Mouse (Mus musculus): ENCODE data around the gene Grid1. TPM values are rescaled to one million over a fixed set of nuclear protein-coding genes. Genes with fewer than 3 reads are reported as not detected.

Grid1 gene
- total RNA-seq, 2 experiments from 2014 or later, result not detected

DNA sequence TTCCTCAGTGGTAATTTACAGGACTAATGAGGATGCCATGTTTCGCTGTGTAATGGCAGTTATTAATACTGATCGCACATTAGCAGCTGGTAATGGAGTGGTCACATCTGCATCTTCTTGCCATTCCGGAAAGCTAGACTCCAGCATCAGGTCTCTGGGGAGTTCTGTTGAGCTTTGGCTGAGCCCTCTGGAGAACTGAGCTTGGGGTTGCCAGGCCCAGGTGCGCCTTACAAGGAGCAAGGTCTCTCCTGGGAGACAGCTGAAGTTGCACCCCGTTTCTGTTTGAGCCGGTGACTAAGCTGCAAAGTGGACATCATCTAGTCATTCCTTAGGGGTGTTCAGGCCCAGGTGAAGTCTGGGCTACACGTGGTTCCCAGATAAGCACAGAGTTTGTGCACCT is 186.8 kb downstream of the Grid1 start:
- no peak for DNase-seq (ENCODE audit: low spot score)

DNA sequence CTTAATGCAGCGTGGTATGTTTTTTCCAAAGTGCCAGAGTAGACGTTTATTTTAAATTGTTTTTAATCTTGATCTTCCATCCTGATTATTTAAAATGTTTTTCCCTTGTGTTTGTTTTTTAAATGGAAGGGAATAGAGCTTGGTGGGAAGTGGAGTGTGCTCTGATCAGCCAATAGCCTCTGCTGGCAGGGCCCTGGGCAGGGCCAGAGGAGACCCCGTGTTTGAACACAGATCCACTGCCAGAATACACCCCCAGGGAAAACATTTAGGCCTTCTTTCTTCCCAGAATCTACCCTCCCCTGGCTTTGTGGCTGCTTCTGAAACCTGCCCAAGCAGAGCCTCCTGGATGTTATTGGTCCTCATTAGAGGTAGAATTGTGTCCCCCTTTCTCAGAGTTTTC is 188.8 kb downstream of the Grid1 start:
- DNase-seq (ENCODE audit: low spot score), result no peak

DNA sequence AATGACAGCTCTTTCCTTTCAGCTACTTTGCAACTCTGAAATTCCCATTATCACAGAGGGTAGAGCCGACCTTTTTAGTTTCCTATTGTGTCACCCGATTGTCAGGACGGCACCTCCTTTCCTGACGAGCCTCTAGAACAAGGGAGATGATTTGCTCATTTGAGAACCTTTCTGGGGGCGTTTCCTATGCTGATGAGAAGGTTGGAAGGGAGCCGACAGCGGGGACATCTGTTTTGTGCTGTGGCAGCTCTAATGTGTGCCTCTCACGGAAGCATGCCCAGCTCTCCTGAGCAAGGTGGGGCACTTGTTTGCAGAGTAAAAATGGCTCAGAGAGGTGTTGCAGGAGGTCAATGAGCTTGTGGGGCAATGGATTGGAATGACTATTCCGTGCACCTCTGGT is 189.2 kb downstream of the Grid1 start:
- no peak for DNase-seq (ENCODE audit: low spot score)

DNA sequence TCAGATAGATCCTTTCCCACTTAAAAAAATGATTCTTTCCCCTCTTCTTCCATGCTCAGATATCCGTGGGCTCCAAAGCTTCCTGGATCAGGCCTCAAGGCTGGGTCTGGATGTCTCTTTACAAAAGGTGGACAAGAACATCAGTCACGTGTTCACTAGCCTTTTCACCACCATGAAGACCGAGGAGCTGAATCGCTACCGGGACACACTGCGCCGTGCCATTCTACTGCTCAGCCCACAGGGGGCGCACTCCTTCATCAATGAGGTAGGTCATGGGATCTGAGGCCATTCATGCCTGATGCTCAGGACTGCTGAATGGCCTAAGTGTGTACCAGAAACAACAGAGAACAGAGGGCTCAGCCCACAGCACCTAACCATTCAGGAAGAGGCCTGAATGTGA is 206.8 kb downstream of the Grid1 start:
- no peak for DNase-seq (ENCODE audit: low spot score)

DNA sequence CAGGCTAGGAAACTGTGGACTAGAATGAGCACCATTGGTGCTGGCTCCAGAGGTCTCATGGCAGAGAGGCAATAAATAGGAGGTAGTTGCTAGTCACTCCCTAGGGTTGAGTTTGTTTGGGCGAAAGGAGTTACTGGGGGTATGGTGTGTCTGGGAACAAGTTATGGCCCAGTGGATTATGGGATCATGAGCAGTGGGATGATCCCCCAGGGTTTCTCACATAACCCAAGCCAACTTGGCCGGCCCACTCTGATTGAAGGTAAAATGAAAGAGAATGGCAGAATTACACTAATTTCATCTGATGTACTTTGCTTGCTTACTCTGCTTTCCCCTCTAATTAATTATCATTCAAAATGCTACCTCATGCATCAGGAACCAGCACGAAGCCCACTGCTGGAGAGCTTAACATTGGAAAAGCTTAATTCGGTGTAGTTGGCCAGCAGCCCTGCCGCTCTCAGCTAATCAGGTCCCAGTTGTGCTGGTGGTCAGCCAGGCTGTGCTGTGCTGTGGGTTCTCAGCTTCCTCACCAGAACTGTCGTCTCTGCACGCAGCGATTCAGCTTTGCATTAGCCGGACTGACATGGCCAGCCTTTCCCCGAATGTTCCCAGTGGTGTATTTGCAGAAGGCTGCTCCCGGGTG is 207.7 kb downstream of the Grid1 start:
- no peak for DNase-seq (ENCODE audit: low spot score)

DNA sequence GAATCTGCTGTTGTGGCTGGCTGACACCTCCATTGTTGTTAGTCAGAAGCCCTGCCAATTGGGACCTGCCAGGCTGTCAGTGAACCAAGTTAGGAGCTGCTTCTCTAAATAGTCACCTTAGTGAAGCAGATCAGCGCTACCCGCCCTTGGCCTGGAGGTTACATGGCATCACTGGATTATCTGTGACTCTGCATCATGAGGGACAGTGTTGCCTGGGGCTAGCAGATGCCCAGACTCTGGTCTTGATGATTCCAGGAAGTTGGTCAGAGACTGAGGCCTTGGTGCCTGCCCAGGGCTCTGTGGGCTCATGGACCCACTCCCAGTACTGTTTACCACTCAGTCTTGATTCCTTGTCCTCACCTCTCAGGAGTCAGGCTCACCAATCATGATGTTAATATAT is 209.7 kb downstream of the Grid1 start:
- no peak for DNase-seq (ENCODE audit: low spot score)

DNA sequence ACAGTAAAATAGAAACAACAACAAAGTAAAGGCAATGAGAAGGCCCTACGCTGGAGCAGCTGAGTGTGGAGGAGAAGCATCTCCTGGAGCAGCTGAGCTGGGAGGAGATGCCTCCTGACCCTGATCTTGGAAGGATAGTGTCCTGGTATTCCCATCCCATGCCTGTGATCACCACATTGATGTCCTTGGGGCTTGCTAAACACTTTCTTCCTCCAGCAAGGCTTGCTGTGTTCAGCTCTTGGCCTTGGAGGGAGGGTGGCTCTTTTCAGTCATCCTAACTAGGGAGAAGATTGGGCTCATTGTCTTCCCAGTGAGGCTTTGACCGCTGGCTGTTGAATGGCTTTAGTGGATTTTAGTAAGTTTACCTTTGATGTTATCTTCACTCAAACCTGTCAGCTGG is 210.4 kb downstream of the Grid1 start:
- no peak for DNase-seq (ENCODE audit: low spot score)

DNA sequence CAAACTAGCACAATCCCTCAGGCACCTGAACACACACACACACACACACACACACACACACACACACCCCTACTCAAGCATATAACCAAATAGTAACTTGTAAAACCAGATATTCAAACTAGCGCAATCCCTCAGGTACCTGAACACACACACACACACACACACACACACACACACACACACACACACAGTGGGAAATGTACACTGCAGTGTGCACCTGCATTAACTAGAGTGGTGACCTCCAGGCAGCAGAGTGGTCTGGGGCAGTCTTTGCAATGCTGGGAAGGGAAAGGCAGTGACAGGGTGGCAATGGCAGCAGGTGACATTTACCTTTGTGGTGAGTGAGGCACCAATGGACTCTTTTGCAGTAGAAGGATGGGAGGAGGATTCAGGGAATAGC is 212.4 kb downstream of the Grid1 start:
- DNase-seq (ENCODE audit: low spot score), result no peak

DNA sequence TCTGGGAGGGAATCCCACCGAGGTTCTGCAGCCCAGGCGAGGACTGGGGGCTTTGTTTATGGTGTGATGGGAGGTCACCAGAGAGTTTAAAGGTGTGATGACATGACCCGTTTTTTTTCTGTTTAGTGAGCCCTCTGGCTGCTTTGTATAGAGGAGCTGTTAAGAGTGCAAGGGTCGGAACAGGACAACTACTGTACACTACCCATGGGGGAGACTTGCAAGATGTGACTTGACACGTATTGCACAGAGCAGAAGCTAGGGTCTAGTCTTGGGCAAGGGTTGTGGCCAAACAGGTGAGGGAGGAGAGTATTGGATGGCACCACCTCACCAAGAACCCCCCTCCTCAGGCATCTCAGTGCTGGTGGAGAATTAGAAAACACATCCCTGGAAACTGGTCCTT is 224.4 kb downstream of the Grid1 start:
- no peak for DNase-seq (ENCODE audit: low spot score)

DNA sequence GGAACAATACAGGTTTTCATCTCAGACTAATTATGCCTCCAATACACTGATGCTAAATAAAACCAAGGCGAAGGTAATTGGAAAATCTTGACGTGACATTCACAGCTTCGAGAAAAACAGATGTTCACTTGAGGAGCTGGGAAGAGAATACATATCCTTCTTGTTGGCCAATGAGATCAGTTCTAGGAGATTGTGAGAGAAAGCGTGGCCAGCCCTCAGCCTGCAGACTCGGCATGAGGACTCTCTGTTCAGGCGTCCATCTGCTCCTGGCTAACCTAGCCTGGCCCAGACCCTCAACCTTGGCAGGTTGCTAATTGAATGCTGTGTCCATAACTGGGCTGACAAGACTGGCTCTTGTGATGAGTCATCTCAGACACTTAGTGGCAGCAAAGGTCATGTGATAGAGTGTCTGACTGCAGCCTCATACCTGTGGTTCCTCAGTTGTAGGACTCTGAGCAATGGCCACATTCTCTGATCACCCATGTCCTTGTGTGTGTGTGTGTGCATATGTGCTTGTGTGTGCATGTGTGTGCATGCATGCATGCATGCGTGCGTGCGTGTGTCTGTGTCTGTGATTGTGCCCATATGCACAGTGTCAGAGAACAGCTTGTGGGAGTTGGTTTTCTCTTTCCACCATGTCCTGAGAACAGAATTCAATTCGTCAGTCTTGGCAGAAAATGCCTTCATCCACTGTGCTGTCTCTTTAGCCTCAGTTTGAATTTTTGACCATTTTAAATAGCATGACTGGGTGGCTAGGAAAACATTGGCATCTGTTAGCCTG is 225.2 kb downstream of the Grid1 start:
- DNase-seq (ENCODE audit: low spot score), result no peak

DNA sequence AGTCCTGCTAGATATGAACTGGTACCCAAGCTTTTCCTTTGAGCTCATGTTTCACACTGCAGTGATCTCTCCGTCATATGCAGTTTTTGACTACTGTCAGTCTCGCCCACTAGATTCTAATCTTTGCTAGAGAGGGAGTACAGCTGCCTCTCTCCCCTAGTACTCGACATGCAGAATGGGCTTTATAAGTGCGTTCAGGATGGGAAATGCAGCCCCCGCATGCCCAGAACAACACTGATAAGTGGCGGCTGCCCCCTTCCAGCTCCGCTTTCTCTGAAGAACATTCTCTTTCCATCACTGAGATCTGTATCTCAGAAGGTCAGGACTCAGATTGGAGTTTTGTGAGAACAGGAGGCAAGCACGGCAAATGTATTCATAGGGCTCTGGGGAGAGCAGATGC is 229.3 kb downstream of the Grid1 start:
- no peak for DNase-seq (ENCODE audit: low spot score)

DNA sequence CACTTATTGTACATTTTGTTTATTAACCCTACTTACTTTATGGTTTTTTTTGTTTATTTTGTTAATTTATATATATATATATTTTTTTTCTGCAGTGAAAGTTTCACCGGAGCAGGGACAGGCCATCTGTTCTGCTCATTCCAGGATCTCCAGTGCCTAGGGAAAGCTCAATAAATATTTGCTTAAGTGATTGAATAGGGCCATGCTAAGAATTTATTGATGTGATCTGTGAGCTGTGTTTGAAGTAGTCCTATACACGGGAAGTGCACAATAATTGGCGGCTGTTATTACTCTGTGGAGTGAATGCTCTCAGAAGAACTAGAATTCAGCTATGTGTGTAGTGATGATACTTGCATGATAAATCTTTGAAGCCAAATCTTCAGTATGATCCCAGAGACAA is 234.2 kb downstream of the Grid1 start:
- DNase-seq (ENCODE audit: low spot score), result no peak

DNA sequence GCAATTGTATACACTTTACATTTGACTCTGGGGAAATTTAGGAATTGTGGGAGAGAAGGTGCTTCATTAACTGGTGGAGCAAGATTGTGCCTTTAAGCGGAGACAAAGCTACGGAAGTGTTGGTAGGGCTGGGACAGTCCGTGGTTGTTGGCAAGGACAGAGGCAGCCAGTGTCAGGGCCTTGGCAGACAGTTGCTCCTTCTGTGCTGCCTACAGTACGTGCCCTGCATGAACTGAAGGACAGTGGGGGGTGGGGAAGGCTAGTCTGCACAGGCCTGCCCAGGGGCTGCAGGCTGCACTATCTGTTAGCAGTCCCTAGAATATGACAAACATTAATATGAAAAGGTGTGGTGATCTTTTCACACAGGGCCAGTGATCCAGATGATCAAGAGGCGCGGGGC is 254.7 kb downstream of the Grid1 start:
- DNase-seq (ENCODE audit: low spot score), result no peak

DNA sequence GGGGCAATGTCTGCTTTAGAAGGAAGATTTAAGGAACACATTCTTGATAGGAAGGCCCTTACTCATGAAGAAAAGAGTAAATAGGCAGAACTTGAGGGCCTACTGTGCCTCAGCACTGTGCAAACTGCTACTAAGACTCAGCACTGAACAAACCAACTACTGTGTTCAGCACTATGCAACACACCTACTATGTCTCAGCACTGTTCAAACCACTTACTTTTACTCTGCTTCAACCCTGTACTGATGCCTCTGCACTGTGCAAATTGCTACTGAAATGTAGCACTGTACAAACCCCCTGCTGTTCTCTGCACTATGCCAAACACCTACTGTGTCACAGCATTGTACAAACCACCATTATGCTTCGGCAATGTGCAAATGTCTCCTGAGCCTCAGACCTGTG is 260.0 kb downstream of the Grid1 start:
- DNase-seq (ENCODE audit: low spot score), result no peak

DNA sequence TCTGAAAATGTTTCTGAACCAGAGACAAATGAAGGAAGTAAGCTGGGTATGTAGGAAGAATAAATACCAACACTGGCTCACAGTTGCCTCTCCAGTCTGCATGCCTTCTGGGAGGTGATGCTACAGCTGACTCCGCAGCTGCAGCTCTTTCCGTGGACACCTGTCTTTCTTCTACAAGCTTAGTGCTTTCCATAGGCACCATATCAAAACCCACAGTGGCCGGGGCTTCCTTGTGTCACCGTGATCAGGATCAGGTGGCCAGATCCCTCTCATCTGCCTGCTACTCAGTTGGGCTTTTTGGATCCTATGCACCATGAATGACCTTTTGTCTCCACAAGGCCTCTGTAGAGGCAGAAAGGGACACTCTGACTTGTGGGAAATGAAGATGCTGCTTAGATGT is 272.7 kb downstream of the Grid1 start:
- DNase-seq (ENCODE audit: low spot score), result no peak

DNA sequence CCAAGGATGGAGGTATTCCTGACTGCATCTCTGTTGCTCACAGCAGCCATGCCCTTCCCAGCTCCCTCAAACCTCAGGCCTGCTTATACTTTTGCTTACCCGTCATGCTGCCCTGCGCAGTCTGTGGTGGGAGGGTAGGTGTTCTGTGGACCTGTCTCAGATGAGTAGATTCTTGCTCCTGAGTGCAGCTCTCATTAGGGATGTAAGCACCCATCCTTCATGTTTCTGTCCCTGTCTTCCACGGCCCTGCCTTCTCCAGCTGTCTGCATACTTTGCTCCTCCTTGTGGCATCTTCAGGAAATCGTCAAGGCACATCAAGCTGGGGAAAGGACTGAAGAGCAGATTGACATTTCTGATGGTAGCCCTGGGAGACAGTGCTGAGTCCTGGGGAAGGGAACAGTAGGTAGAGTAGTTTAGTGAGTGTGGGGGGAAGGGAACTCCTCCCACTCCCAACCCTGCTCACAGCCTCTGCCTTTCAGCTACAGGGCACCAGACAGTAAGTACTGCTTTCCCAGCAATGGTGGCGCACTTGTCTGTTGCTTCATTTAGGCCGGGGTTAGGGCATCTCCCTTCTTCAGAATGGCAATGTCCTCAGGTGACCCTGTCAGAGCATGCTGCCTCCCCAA is 273.8 kb downstream of the Grid1 start:
- DNase-seq (ENCODE audit: low spot score), result no peak

DNA sequence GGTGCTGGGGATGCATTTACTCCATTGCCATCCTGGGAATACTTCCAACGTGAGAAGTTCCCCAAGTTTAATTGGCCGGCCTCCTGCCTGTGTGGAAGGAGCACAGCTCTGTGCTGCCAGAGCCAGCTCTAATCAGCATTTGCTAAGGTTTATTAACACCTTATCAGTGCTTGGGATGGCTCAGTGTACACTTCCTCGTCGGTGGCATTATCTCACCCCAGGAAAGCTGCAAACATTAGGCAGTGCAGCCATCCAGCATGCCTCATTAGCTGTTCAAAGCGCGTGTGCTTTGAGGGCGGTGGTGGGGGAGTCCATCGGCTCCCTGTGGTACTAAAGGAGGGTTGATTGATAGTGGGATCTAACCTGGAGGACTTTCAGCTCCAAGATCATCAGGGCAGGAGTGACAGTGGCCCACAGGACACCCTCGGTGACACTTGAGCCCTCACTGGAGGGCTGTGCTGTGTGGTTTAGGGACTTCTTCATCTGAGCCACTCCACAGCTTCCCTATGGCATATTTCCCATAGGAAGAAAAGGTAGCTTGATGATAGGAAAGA is 275.7 kb downstream of the Grid1 start:
- no peak for DNase-seq (ENCODE audit: low spot score)

DNA sequence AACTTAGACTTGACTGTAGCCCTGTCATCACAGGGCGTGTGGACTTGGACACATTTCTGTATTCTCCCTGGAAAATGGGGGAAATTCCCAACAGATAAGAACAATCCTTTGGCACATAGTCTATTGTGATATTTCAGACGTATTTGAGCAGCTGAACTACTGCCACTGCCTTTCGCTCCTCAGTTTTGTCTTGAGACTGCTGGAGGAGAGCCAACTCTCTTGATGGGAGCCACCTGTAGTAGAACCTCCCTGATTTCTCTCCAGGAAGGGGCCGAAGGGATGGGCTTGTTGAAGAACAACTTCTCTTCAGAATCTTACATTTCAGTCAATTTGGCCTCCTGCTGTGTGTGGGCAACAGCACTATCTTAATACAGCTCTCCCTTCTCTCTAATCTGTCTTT is 276.2 kb downstream of the Grid1 start:
- no peak for DNase-seq (ENCODE audit: low spot score)

DNA sequence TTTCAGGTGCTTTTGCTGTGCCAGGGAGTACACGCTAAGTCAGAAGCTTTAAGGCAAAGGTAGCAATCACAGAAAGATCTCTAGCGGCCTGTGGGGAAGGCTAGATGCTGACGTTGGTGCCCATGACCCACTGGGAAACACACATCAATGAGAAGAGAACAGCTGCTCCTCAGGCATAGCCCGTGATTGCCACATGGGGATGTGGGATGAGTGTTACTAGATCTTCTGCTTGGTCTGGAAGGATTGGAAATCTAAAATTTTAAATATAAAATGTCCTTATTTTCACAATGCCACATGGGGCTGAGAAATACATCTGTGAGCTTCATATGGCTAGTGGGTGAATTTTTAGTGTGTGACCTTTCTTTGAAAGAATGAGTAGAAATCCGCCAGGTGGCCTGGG is 277.3 kb downstream of the Grid1 start:
- no peak for DNase-seq (ENCODE audit: low spot score)

DNA sequence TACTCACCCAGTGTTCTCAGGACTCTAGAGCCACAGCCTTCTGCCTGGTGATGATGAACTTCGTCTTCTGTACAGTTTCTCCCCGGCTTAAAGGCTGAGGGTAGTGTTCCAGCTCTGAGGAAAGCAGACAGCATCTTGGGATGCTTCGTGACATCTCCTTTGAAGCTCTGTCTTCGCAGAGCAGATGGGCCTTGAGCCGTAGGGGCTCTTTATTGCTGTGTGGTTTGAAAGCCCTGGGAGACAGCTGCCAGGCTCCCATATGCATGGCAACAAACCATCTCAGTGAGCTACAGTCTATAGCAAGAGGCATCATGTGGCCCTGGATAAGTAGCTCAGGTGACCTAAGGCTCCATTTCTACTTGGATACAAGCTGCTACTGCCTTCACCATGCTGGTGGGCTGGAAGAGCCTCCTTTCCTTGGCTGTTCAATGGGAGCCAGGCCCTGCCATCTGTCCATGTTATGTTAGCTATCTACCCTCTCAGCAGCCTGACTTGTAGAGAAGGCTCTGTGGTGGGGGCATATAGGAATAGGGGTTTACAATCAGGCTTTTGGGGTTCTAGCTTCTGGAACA is 283.8 kb downstream of the Grid1 start:
- no peak for DNase-seq (ENCODE audit: low spot score)

DNA sequence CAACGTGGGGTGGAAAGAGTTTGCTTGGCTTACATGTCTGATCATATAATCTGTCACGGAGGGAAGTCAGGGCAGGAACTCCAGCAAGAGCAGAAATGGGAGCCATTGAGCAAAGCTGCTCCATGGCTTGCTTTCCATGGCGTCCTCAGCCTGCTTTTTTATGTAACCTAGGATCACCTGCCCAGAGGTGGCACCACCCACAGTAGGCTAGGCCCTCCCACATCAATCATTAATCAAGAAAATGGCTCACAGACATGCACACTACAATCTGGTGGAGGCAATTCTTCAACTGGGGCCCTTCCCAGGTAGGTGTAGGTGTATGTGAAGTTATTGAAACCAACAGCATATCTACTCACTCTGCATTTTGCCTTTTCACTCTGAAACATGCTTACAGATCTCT is 287.7 kb downstream of the Grid1 start:
- DNase-seq (ENCODE audit: low spot score), result no peak

DNA sequence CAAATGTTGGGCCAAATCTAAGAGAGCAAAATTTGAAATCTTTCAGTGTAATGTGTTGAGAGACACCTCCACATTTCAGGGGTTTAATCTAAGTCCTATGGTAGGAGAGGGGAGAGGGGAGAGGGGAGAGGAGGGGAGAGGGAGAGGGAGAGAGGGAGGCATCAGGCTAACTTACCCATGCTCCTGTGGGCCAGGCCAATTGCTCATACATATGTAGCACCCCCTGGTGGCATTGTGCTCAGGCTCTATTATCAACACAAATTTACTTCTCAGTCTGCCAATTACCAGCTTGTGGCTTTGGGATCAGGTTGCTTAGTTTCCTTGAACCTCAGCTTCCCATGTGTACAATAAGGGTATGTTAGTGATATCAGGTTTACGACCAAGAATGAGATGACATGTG is 291.0 kb downstream of the Grid1 start:
- peak; percentile 3 for DNase-seq (ENCODE audit: low spot score)
